Mouse (Mus musculus): ENCODE results near the gene Ulk4. TPM values are rescaled to one million over a fixed set of nuclear protein-coding genes. Genes with fewer than 3 reads are reported as not detected.
A peak's percentile ranks its signal among the peaks of the same experiment; 100 is the strongest.

Gene Ulk4
- total RNA-seq, 2 experiments from 2014 or later: 0.24 to 2.0 TPM

GRCm38 (mm10) chr9:121129533-121129932 is 147.5 kb downstream of the Ulk4 start:
- no peak for ATAC-seq (replicated peaks; ENCODE audit: low FRiP score, low TSS enrichment, poor library complexity, severe bottlenecking)

- no peak for ATAC-seq (replicated peaks; ENCODE audit: low FRiP score, low TSS enrichment, poor library complexity, severe bottlenecking)
These were observed 148.1 kb downstream of the Ulk4 start for GRCm38 (mm10) chr9:121128934-121129333.

- no peak for ATAC-seq (replicated peaks; ENCODE audit: low FRiP score, low TSS enrichment, poor library complexity, severe bottlenecking)
These were observed 150.0 kb downstream of the Ulk4 start for GRCm38 (mm10) chr9:121127025-121127424.

- ATAC-seq (replicated peaks; ENCODE audit: low FRiP score, low TSS enrichment, poor library complexity, severe bottlenecking): no peak
These were observed 152.3 kb downstream of the Ulk4 start for GRCm38 (mm10) chr9:121124705-121125104.

- ATAC-seq (replicated peaks; ENCODE audit: low FRiP score, low TSS enrichment, poor library complexity, severe bottlenecking): no peak
These were observed 155.0 kb downstream of the Ulk4 start for GRCm38 (mm10) chr9:121122039-121122438.

GRCm38 (mm10) chr9:121117936-121118335 is 159.1 kb downstream of the Ulk4 start:
- ATAC-seq (replicated peaks; ENCODE audit: low FRiP score, low TSS enrichment, poor library complexity, severe bottlenecking): no peak

GRCm38 (mm10) chr9:121112131-121112530 is 164.9 kb downstream of the Ulk4 start:
- no peak for ATAC-seq (replicated peaks; ENCODE audit: low FRiP score, low TSS enrichment, poor library complexity, severe bottlenecking)

GRCm38 (mm10) chr9:121108110-121108509 is 168.9 kb downstream of the Ulk4 start:
- ATAC-seq (replicated peaks; ENCODE audit: low FRiP score, low TSS enrichment, poor library complexity, severe bottlenecking): peak; percentile 70

GRCm38 (mm10) chr9:121107643-121108042 is 169.4 kb downstream of the Ulk4 start:
- no peak for ATAC-seq (replicated peaks; ENCODE audit: low FRiP score, low TSS enrichment, poor library complexity, severe bottlenecking)

GRCm38 (mm10) chr9:121107101-121107500 is 169.9 kb downstream of the Ulk4 start:
- ATAC-seq (replicated peaks; ENCODE audit: low FRiP score, low TSS enrichment, poor library complexity, severe bottlenecking): no peak

GRCm38 (mm10) chr9:121101516-121101915 is 175.5 kb downstream of the Ulk4 start:
- no peak for ATAC-seq (replicated peaks; ENCODE audit: low FRiP score, low TSS enrichment, poor library complexity, severe bottlenecking)

GRCm38 (mm10) chr9:121099453-121099852 is 177.5 kb downstream of the Ulk4 start:
- no peak for ATAC-seq (replicated peaks; ENCODE audit: low FRiP score, low TSS enrichment, poor library complexity, severe bottlenecking)

GRCm38 (mm10) chr9:121093760-121094159 is 183.2 kb downstream of the Ulk4 start:
- no peak for ATAC-seq (replicated peaks; ENCODE audit: low FRiP score, low TSS enrichment, poor library complexity, severe bottlenecking)

GRCm38 (mm10) chr9:121092568-121092967 is 184.4 kb downstream of the Ulk4 start:
- ATAC-seq (replicated peaks; ENCODE audit: low FRiP score, low TSS enrichment, poor library complexity, severe bottlenecking): 0 out of 2 replicates have a peak, but pooled peaks have one; percentile 59

GRCm38 (mm10) chr9:121091016-121091735 is 185.8 kb downstream of the Ulk4 start:
- no peak for ATAC-seq (replicated peaks; ENCODE audit: low FRiP score, low TSS enrichment, poor library complexity, severe bottlenecking)

- no peak for ATAC-seq (replicated peaks; ENCODE audit: low FRiP score, low TSS enrichment, poor library complexity, severe bottlenecking)
These were observed 189.3 kb downstream of the Ulk4 start for GRCm38 (mm10) chr9:121087661-121088060.

GRCm38 (mm10) chr9:121084191-121084590 is 192.8 kb downstream of the Ulk4 start:
- no peak for ATAC-seq (replicated peaks; ENCODE audit: low FRiP score, low TSS enrichment, poor library complexity, severe bottlenecking)

- ATAC-seq (replicated peaks; ENCODE audit: low FRiP score, low TSS enrichment, poor library complexity, severe bottlenecking): no peak
These were observed 196.2 kb downstream of the Ulk4 start for GRCm38 (mm10) chr9:121080834-121081233.

- no peak for ATAC-seq (replicated peaks; ENCODE audit: low FRiP score, low TSS enrichment, poor library complexity, severe bottlenecking)
These were observed 196.6 kb downstream of the Ulk4 start for GRCm38 (mm10) chr9:121080413-121080812.

- ATAC-seq (replicated peaks; ENCODE audit: low FRiP score, low TSS enrichment, poor library complexity, severe bottlenecking): no peak
These were observed 197.5 kb downstream of the Ulk4 start for GRCm38 (mm10) chr9:121079388-121080088.

- ATAC-seq (replicated peaks; ENCODE audit: low FRiP score, low TSS enrichment, poor library complexity, severe bottlenecking): no peak
These were observed 200.7 kb downstream of the Ulk4 start for GRCm38 (mm10) chr9:121076291-121076690.
